Mouse (Mus musculus): ENCODE data around the gene Serpina3c. TPM values are rescaled to one million over a fixed set of nuclear protein-coding genes. Genes with fewer than 3 reads are reported as not detected.
"Not testable (repeated sequence)": the region's sequence is repeated elsewhere in the genome, so short reads cannot be mapped to it uniquely, and the experiment has no call there.

The Serpina3c gene
- total RNA-seq, 2 experiments from 2014 or later, result not detected

GRCm38 (mm10) chr12:104114921-104115579 is 38.6 kb downstream of the Serpina3c start:
- no peak for ATAC-seq (replicated peaks; ENCODE audit: poor library complexity)

GRCm38 (mm10) chr12:104112333-104112732 is 41.3 kb downstream of the Serpina3c start, which contains the start of gene Serpina3a:
Gene Serpina3a, plus strand, starts transcription at chr12:104112724.
- ATAC-seq (replicated peaks; ENCODE audit: poor library complexity), result not testable (repeated sequence)

GRCm38 (mm10) chr12:104108507-104108906 is 45.2 kb downstream of the Serpina3c start:
- ATAC-seq (replicated peaks; ENCODE audit: poor library complexity), result no peak

- ATAC-seq (replicated peaks; ENCODE audit: poor library complexity), result no peak
Observed at GRCm38 (mm10) chr12:104106919-104107318, 46.8 kb downstream of the Serpina3c start.

- no peak for ATAC-seq (replicated peaks; ENCODE audit: poor library complexity)
Observed at GRCm38 (mm10) chr12:104105847-104106246, 47.8 kb downstream of the Serpina3c start.

- no peak for ATAC-seq (replicated peaks; ENCODE audit: poor library complexity)
Observed at GRCm38 (mm10) chr12:104100768-104101167, 52.9 kb downstream of the Serpina3c start, which contains the start of gene Serpina5. Gene Serpina5, plus strand, starts transcription at chr12:104101113.

Other genes starting within 250 kb of the Serpina3c start
- not detected in 2 replicates for gene Serpina1c, start 249.0 kb downstream of the Serpina3c start, total RNA-seq (2015)
- not detected in 2 replicates for gene Serpina1c, start 249.0 kb downstream of the Serpina3c start, total RNA-seq (2017)
- gene Serpina1e, start 194.9 kb downstream of the Serpina3c start, total RNA-seq (2015), result not detected in 2 replicates
- gene Serpina1e, start 194.9 kb downstream of the Serpina3c start, total RNA-seq (2017), result not detected in 2 replicates
- 0.22 TPM in 1 of 2 replicates, not detected in the other for gene Serpina11, start 163.9 kb downstream of the Serpina3c start, total RNA-seq (2015)
- gene Serpina11, start 163.9 kb downstream of the Serpina3c start, total RNA-seq (2017), result not detected in 2 replicates
- not detected in 2 replicates for gene Serpina9, start 140.1 kb downstream of the Serpina3c start, total RNA-seq (2015)
- gene Serpina9, start 140.1 kb downstream of the Serpina3c start, total RNA-seq (2017), result not detected in 2 replicates
- gene Serpina12, start 109.4 kb downstream of the Serpina3c start, total RNA-seq (2015), result 0.24 TPM in 1 of 2 replicates, not detected in the other
- 0.30 TPM in 1 of 2 replicates, not detected in the other for gene Serpina12, start 109.4 kb downstream of the Serpina3c start, total RNA-seq (2017)
- not detected in 2 replicates for gene Serpina5, start 52.8 kb downstream of the Serpina3c start, total RNA-seq (2015)
- gene Serpina5, start 52.8 kb downstream of the Serpina3c start, total RNA-seq (2017), result not detected in 2 replicates
- not detected in 2 replicates for gene Serpina3a, start 41.1 kb downstream of the Serpina3c start, total RNA-seq (2015)
- not detected in 2 replicates for gene Serpina3a, start 41.1 kb downstream of the Serpina3c start, total RNA-seq (2017)
- gene Serpina3b, start 25.9 kb downstream of the Serpina3c start, total RNA-seq (2015), result not detected in 2 replicates
- gene Serpina3b, start 25.9 kb downstream of the Serpina3c start, total RNA-seq (2017), result not detected in 2 replicates
- gene Serpina3f, start 60.7 kb upstream of the Serpina3c start, total RNA-seq (2015), result 1.7 and 2.1 TPM in 2 replicates
- 1.2 and 1.4 TPM in 2 replicates for gene Serpina3f, start 60.7 kb upstream of the Serpina3c start, total RNA-seq (2017)
- 14.9 and 26.9 TPM in 2 replicates for gene Serpina3g, start 82.4 kb upstream of the Serpina3c start, total RNA-seq (2015)
- gene Serpina3g, start 82.4 kb upstream of the Serpina3c start, total RNA-seq (2017), result 17.9 and 22.6 TPM in 2 replicates
- gene Serpina3i, start 109.3 kb upstream of the Serpina3c start, total RNA-seq (2015), result not detected in 2 replicates
- not detected in 2 replicates for gene Serpina3i, start 109.3 kb upstream of the Serpina3c start, total RNA-seq (2017)
- gene Serpina3j, start 160.7 kb upstream of the Serpina3c start, total RNA-seq (2015), result not detected in 2 replicates
- gene Serpina3j, start 160.7 kb upstream of the Serpina3c start, total RNA-seq (2017), result not detected in 2 replicates
- not detected in 2 replicates for gene Serpina3k, start 184.6 kb upstream of the Serpina3c start, total RNA-seq (2015)
- not detected in 2 replicates for gene Serpina3k, start 184.6 kb upstream of the Serpina3c start, total RNA-seq (2017)
- gene Serpina3m, start 184.6 kb upstream of the Serpina3c start, total RNA-seq (2015), result not detected in 2 replicates
- not detected in 2 replicates for gene Serpina3m, start 184.6 kb upstream of the Serpina3c start, total RNA-seq (2017)

Measured in megakaryocyte progenitor cell, adult 5-6 weeks (primary cell).